Mouse (Mus musculus) brain, embryonic 14.5 days (tissue): ENCODE measurements around the gene Tbx3. TPM values are rescaled to one million over a fixed set of nuclear protein-coding genes. Genes with fewer than 3 reads are reported as not detected.

ENCODE experiments used
- DNase-seq: peaks from one replicate; pipeline ENCODE4 v3.0.0-alpha.2; 2011; ENCODE audit warnings: low read depth
- CTCF ChIP-seq: fragments of 200-500 bp; IDR thresholded peaks from 2 replicates; pipeline ENCODE4 v1.5.1; 2012; ENCODE audit warnings: inconsistent platforms, mild to moderate bottlenecking, moderate library complexity, borderline replicate concordance; ENCODE audit not compliant: insufficient read depth, insufficient read length; ENCODE audit errors: extremely low read depth
- POLR2A ChIP-seq: fragments of 200-500 bp; IDR thresholded peaks from 2 replicates; pipeline ENCODE4 v1.6.1; 2012; ENCODE audit warnings: mild to moderate bottlenecking, inconsistent platforms, borderline replicate concordance; ENCODE audit not compliant: poor library complexity, insufficient read depth, insufficient read length, severe bottlenecking; ENCODE audit errors: extremely low read depth
- polyA plus RNA-seq: library from polyadenylated mRNA; depleted of rRNA; stranded (reverse); fragments of >200 nt; gene quantifications from 2 replicates; pipeline ENCODE4 v1.2.3, GENCODE M21; 2012

The Tbx3 gene
- polyA plus RNA-seq, 1 experiment: 3.0 TPM

GRCm38 (mm10) chr5:119684701-119685391 is 14.4 kb downstream of the Tbx3 start:
- TF ChIP-seq CTCF (no peak), POLR2A (no peak)
- DNase-seq: peak; percentile 66

GRCm38 (mm10) chr5:119685446-119686198 is 15.2 kb downstream of the Tbx3 start:
- TF ChIP-seq CTCF (no peak), POLR2A (no peak)

GRCm38 (mm10) chr5:119686199-119686964 is 15.9 kb downstream of the Tbx3 start:
- peak; percentile 40; the same call in 1 of the 2 replicates for TF ChIP-seq CTCF
- TF ChIP-seq POLR2A: no peak
- no peak for DNase-seq

More at GRCm38 (mm10) chr5:119685446-119686198, 15.2 kb downstream of the Tbx3 start:
- peak; percentile 27 for DNase-seq

- no peak for DNase-seq
- no peak for TF ChIP-seq POLR2A
- no peak for TF ChIP-seq CTCF
Measured at GRCm38 (mm10) chr5:119687005-119687855, 16.8 kb downstream of the Tbx3 start.

- TF ChIP-seq POLR2A (no peak), CTCF (no peak)
- no peak for DNase-seq
Measured at GRCm38 (mm10) chr5:119687856-119688206, 17.4 kb downstream of the Tbx3 start.

- TF ChIP-seq POLR2A: no peak
- no peak for TF ChIP-seq CTCF
- no peak for DNase-seq
Measured at GRCm38 (mm10) chr5:119688306-119688705, 17.8 kb downstream of the Tbx3 start.

- TF ChIP-seq POLR2A (no peak), CTCF (no peak)
- DNase-seq: no peak
Measured at GRCm38 (mm10) chr5:119688914-119689420, 18.5 kb downstream of the Tbx3 start.

- no peak for DNase-seq
- no peak for TF ChIP-seq CTCF
- TF ChIP-seq POLR2A: no peak
Measured at GRCm38 (mm10) chr5:119689501-119689900, 19.0 kb downstream of the Tbx3 start.

- peak; percentile 85 for DNase-seq
- TF ChIP-seq CTCF (peak; percentile 94), POLR2A (no peak)
Measured at GRCm38 (mm10) chr5:119691075-119691474, 20.6 kb downstream of the Tbx3 start.

GRCm38 (mm10) chr5:119692425-119692824 is 22.0 kb downstream of the Tbx3 start:
- no peak for DNase-seq
- no peak for TF ChIP-seq POLR2A
- TF ChIP-seq CTCF: peak; percentile 39; the same call in 1 of the 2 replicates
